Mouse (Mus musculus): ENCODE measurements around the gene Spock1. TPM values are rescaled to one million over a fixed set of nuclear protein-coding genes. Genes with fewer than 3 reads are reported as not detected.

The Spock1 gene
- total and polyA plus RNA-seq, 3 experiments: not detected

DNA sequence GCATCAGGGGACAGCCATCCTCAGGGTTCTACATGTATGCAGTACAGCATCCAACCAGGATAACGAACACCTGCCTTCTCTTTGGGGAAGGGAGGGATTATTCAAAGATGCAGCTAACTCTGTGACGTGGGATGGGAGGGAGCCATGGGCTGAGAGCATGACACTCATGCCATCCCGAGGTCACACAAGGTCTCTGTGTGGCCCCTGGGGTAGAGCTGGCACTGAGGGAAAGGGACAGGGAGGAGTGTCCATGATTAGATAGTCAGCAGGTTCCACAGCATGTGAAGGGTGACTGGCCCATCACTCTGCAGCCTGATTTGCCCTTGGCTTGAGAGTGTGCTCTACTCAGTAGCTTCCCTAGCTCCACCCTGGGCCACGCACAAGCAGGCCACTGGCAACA, 195.2 kb downstream of the Spock1 start:
- H3K4me1 ChIP-seq (ENCODE audit: control insufficient read depth in 1 of 2, insufficient read depth in 2 of 2): no peaks in the 10 kb centered on the region
- H3K27me3 ChIP-seq (replicated peaks): no peaks in the 10 kb centered on the region
- H3K27ac ChIP-seq (ENCODE audit: insufficient read depth, low read depth): no peak overlapping the region
- H3K9me3 ChIP-seq (replicated peaks; ENCODE audit: low read length): peaks cover 79% of the 10 kb centered on the region
- H3K79me2 ChIP-seq (replicated peaks; ENCODE audit: control insufficient read depth, extremely low read depth, insufficient read depth, poor library complexity, severe bottlenecking): no peaks in the 10 kb centered on the region
- DNase-seq (ENCODE audit: extremely low read depth): no peak
- TF ChIP-seq POLR2A (IDR thresholded peaks at IDR 0.05; ENCODE audit: low read depth, low read length) (no peak), UBTF (IDR thresholded peaks at IDR 0.05; ENCODE audit: low read depth, low read length) (no peak), ZNF384 (IDR thresholded peaks at IDR 0.05; ENCODE audit: low read depth, low read length) (no peak), MAX (IDR thresholded peaks at IDR 0.05; ENCODE audit: low read length) (no peak), RAD21 (IDR thresholded peaks at IDR 0.05; ENCODE audit: low read depth, low read length) (no peak), SMC3 (IDR thresholded peaks at IDR 0.05; ENCODE audit: low read depth, low read length) (no peak), CHD2 (IDR thresholded peaks at IDR 0.05; ENCODE audit: low read length) (no peak), EP300 (IDR thresholded peaks at IDR 0.05; ENCODE audit: low read length) (no peak), NRF1 (IDR thresholded peaks at IDR 0.05; ENCODE audit: low read depth, low read length) (no peak), CHD1 (IDR thresholded peaks at IDR 0.05; ENCODE audit: low read depth, low read length) (no peak), PAX5 (IDR thresholded peaks at IDR 0.05; ENCODE audit: low read length) (no peak), SIN3A (IDR thresholded peaks at IDR 0.05; ENCODE audit: low read length) (no peak)
- no peaks in the 10 kb centered on the region for H3K36me3 ChIP-seq (replicated peaks in 1 of 2; ENCODE audit: control insufficient read depth in 1 of 2, insufficient read depth in 1 of 2, low read length in 1 of 2)
- dilution Hi-C loops (cut with MboI; ENCODE audit: extremely low pct_ligation_motif_present, extremely low pct_unique_long_range_greater_than_20kb, low sequenced_read_pairs) (no loop called here), in situ Hi-C loops (cut with MboI; ENCODE audit: low pct_ligation_motif_present, low pct_unique_long_range_greater_than_20kb, low sequenced_read_pairs) (no loop called here)
- H3K9ac ChIP-seq (ENCODE audit: insufficient read depth, low read depth): no peak overlapping the region
- no peak overlapping the region for H3K4me2 ChIP-seq (ENCODE audit: insufficient read depth, low read depth, poor library complexity, severe bottlenecking)
- H3K4me3 ChIP-seq (replicated peaks in 1 of 3; ENCODE audit: low read depth in 2 of 3, low read length in 2 of 3, poor library complexity in 1 of 3): no peak overlapping the region

DNA sequence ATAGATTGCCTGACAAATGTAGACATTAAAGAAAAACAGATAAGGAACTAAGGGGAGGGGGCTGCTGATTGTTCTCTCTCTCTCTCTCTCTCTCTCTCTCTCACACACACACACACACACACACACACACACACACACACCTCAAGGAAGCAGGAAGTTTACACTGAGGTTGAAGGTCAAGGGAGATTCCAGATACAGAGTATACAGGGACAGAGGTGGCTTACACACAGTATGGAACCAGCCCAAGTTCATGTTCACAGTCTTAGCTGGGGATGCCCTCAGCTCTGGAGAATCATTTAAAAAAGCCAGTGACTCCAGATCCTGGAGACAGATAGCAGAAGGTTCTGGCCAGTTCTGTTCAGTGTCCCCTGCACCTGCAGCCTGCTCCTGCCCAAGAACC, 199.7 kb downstream of the Spock1 start:
- Histone ChIP-seq H3K4me2 (ENCODE audit: insufficient read depth, low read depth, poor library complexity, severe bottlenecking) (no peak overlapping the region), H3K36me3 (replicated peaks in 1 of 2; ENCODE audit: control insufficient read depth in 1 of 2, insufficient read depth in 1 of 2, low read length in 1 of 2) (no peaks in the 10 kb centered on the region), H3K79me2 (replicated peaks; ENCODE audit: control insufficient read depth, extremely low read depth, insufficient read depth, poor library complexity, severe bottlenecking) (no peaks in the 10 kb centered on the region), H3K4me1 (ENCODE audit: control insufficient read depth in 1 of 2, insufficient read depth in 2 of 2) (no peaks in the 10 kb centered on the region), H3K27ac (ENCODE audit: insufficient read depth, low read depth) (no peak overlapping the region), H3K9ac (ENCODE audit: insufficient read depth, low read depth) (no peak overlapping the region), H3K9me3 (replicated peaks; ENCODE audit: low read length) (peaks cover 78% of the 10 kb centered on the region), H3K27me3 (replicated peaks) (no peaks in the 10 kb centered on the region), H3K4me3 (replicated peaks in 1 of 3; ENCODE audit: low read depth in 2 of 3, low read length in 2 of 3, poor library complexity in 1 of 3) (no peak overlapping the region)
- no peak for DNase-seq (ENCODE audit: extremely low read depth)
- TF ChIP-seq GABPA (IDR thresholded peaks at IDR 0.05; ENCODE audit: insufficient replicate concordance, low read depth, low read length): no peak
- TF ChIP-seq NRF1 (IDR thresholded peaks at IDR 0.05; ENCODE audit: low read depth, low read length): no peak
- TF ChIP-seq SIN3A (IDR thresholded peaks at IDR 0.05; ENCODE audit: low read length): no peak
- no peak for TF ChIP-seq BHLHE40 (IDR thresholded peaks at IDR 0.05; ENCODE audit: low read depth, low read length)
- no peak for TF ChIP-seq E2F4 (IDR thresholded peaks at IDR 0.05; ENCODE audit: insufficient replicate concordance, low read depth, low read length)
- TF ChIP-seq MAX (IDR thresholded peaks at IDR 0.05; ENCODE audit: low read length): no peak
- TF ChIP-seq MAFK (IDR thresholded peaks at IDR 0.05; ENCODE audit: insufficient replicate concordance, low read length): no peak
- no peak for TF ChIP-seq ZKSCAN1 (IDR thresholded peaks at IDR 0.05; ENCODE audit: borderline replicate concordance, low read depth, low read length)
- no peak for TF ChIP-seq PAX5 (IDR thresholded peaks at IDR 0.05; ENCODE audit: low read length)
- no peak for TF ChIP-seq TBP (conservative IDR thresholded peaks at IDR 0.05; ENCODE audit: low read depth, low read length)
- no peak for TF ChIP-seq TCF12 (IDR thresholded peaks at IDR 0.05; ENCODE audit: low read depth, low read length)
- no peak for TF ChIP-seq USF2 (conservative IDR thresholded peaks at IDR 0.05; ENCODE audit: low read depth, low read length)
- TF ChIP-seq CHD2 (IDR thresholded peaks at IDR 0.05; ENCODE audit: low read length): no peak
- no peak for TF ChIP-seq NELFE (IDR thresholded peaks at IDR 0.05; ENCODE audit: low read depth, low read length)
- no peak for TF ChIP-seq RCOR1 (conservative IDR thresholded peaks at IDR 0.05; ENCODE audit: low read depth, low read length)
- TF ChIP-seq ETS1 (conservative IDR thresholded peaks at IDR 0.05; ENCODE audit: low read depth, low read length): no peak
- TF ChIP-seq RAD21 (IDR thresholded peaks at IDR 0.05; ENCODE audit: low read depth, low read length): no peak
- TF ChIP-seq IRF4 (IDR thresholded peaks at IDR 0.05; ENCODE audit: low read depth, low read length): no peak
- TF ChIP-seq HCFC1 (IDR thresholded peaks at IDR 0.05; ENCODE audit: low read depth, low read length): no peak
- dilution Hi-C loops (cut with MboI; ENCODE audit: extremely low pct_ligation_motif_present, extremely low pct_unique_long_range_greater_than_20kb, low sequenced_read_pairs) (no loop called here), in situ Hi-C loops (cut with MboI; ENCODE audit: low pct_ligation_motif_present, low pct_unique_long_range_greater_than_20kb, low sequenced_read_pairs) (no loop called here)
